Mouse (Mus musculus): ENCODE data around the gene Cntf.

The Cntf gene

DNA sequence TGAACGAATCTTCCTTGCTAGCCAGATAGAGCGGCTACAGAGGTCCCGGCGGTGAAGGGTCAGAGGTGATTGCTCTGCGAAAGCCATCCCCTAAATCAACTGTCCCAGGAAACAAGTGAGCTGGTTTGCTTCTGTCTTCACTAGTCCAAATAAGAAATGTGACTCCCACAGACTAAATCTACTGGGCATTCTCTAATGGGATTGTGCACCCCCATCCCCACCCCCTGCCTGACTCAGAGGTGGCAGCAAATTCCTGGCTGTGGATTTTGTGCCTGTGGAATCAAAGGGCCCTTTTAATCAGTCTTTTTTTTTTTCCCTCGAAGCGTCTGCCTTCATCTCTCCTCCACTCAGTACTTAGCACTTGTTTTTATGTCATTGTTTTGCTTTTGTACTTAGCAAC lies at the start of gene Cntf:
TSS of gene Cntf (minus strand) at position 325 of the 400 bp plus-strand sequence.
- DNase-seq (ENCODE audit: low spot score): no peak

GRCm38 (mm10) chr19:12813883-12814282 lies 48.5 kb upstream of the Cntf start:
- DNase-seq (ENCODE audit: low spot score): no peak

DNA sequence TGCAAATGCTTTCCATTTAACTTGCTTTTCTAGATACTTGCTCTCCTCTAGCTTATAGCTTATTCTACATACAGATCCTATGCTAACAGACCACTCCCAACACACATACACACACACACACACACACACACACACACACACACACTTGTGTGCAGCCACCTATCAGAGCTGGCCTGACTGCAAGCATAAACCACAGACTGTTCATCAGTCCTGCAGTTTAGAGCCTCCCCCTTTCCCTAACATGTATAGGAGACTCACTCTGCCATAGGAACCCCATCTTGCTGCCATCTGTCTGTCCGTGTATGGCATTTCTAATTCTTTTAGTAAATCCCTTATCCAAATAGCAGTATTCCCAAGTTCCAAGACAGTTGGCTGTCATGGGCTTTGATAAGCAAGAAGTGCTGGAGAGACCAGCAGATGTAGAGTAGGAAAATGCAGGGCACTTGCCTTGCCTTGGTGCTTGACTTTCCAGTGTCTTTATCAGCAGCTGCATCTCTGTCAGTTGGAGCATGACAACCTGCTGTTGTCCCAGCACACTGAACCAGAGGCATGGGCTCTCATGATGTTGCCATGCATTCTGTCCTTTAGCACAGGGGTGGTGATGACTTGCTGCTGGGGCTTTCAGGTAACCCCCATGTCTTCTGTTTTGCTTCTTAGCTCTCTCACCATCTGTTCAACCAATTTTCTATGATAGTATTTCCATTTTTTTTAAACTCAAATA lies 47.4 kb upstream of the Cntf start:
- DNase-seq (ENCODE audit: low spot score): no peak

DNA sequence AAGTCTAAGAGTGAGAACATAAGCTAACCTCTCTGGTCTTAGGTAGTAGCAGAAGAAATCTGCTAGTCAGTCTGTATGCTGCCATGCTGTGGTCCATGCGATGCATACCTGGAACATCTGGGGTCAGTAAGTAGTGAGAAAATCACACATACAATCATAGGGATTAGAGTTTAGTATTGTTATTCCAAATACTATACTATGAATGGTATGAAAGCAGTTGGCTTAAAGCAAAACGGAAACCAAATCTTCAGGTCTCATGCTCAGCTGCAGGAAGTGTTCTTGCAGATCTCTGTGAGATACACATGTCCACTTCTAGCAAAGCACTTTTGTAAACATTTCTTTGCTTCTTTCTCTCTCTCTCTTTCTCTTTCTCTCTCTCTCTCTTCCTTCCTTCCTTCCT lies 40.8 kb upstream of the Cntf start:
- peak; percentile 29 for DNase-seq (ENCODE audit: low spot score)

- no peak for DNase-seq (ENCODE audit: low spot score)
These were observed 40.3 kb upstream of the Cntf start for GRCm38 (mm10) chr19:12805730-12806129.

GRCm38 (mm10) chr19:12804237-12804636 lies 38.8 kb upstream of the Cntf start:
- DNase-seq (ENCODE audit: low spot score): no peak

DNA sequence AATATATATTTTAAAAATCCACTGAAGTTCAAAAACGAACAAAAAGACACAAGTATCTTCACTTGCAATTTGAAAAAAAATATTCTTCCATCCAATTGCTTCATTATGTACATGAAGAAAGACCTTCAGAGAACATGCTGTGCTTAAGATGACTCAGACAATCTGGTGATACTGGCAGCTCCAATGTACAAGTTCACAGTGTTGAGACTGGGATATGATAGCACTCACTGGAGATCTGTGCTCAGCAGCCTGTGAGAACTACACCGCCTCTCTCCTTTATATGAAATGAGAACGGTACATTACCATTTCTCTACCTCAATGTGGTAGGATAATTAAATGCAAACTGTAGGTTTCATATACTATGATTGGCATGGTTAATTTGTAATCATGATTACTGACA lies 37.4 kb upstream of the Cntf start:
- no peak for DNase-seq (ENCODE audit: low spot score)

- DNase-seq (ENCODE audit: low spot score): no peak
These were observed 35.6 kb upstream of the Cntf start for GRCm38 (mm10) chr19:12801046-12801445.

DNA sequence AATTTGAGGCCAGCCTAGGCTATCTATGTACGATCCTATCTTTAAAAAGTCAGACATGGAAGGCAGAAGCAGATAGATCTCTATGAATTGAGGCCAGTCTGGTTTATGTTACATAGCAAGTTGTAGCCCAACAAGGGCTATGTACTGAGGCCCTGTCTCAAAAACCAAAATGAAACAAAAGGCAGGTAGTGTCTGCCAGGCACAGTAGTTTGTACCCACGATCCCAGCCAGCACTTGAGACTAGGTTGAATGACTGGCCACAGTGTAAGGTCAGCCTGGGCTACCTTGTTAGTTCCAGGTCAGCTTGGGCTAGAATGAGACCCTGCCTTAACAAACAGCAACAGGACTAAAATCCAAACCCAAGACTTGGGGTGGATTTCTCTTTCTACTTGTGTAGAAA lies 35.2 kb upstream of the Cntf start:
- DNase-seq (ENCODE audit: low spot score): no peak

GRCm38 (mm10) chr19:12799081-12799480 lies 33.6 kb upstream of the Cntf start:
- DNase-seq (ENCODE audit: low spot score): no peak

DNA sequence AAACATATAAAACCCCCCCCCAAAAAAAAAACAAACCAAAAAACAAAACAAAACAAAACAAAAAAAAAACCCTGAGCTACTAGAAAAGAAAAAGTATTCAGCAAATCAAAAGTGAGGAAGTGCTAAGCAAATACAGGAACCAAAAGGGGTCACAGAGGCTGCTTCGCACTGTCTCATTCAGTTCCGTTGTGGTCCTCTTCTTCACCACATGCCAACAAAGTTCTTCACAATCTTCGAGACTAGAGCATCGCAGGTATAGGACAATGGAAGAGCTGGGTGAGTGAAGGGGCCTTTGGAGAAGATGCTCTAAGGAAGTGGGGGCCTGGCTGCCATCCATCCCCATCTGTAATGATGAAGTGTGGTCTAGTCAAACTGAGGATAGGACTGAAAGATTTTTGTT lies 33.0 kb upstream of the Cntf start:
- peak; percentile 63 for DNase-seq (ENCODE audit: low spot score)

DNA sequence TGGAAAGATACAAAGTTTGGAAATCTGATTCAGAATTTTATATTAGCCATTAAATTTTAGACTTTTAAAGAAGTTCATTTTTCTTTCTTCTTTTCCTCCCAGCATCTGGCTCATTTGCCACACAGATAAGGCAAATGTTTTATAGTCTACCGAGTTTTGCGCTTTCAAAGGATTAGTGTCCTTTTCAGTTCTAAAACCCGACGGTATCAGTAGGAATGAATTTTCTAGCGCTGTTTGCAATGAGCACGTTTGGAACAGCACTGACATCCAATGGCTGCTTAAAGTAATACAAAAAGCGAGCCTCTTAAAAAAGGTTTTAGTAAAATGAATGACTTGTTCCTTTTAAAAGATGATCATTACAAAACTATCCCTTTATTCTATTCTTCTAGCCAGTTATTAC lies 31.6 kb upstream of the Cntf start:
- peak; percentile 39 for DNase-seq (ENCODE audit: low spot score)

DNA sequence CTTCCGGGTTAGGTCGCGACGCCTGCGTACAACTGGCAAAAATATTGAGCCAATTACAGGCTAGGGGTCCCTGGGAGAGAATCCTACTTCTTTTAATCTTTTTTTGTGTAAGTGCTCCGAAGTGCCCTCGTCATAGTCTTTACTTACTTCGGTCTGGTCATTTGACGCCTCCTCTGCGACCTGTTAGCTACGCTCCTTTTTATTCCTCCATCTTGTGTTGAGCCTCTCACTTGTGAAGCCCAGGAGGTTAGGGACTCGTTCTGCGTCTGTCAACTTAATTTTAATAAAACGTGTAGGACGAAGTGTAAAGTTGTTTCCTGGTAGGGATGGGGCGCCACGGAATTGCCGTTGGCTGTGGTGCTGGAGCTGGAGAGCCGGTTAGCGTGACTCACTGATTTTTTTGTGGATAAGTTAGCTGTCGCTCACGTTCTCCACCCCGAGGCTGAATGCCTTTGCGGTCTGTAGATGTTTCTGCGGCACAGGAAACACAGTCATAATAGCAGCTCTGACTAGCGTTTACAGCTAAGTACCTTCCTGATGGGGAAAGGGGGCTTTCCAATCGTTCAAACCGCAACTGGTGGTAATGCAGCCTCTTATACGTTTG lies 31.0 kb upstream of the Cntf start:
- peak; percentile 91 for DNase-seq (ENCODE audit: low spot score)

DNA sequence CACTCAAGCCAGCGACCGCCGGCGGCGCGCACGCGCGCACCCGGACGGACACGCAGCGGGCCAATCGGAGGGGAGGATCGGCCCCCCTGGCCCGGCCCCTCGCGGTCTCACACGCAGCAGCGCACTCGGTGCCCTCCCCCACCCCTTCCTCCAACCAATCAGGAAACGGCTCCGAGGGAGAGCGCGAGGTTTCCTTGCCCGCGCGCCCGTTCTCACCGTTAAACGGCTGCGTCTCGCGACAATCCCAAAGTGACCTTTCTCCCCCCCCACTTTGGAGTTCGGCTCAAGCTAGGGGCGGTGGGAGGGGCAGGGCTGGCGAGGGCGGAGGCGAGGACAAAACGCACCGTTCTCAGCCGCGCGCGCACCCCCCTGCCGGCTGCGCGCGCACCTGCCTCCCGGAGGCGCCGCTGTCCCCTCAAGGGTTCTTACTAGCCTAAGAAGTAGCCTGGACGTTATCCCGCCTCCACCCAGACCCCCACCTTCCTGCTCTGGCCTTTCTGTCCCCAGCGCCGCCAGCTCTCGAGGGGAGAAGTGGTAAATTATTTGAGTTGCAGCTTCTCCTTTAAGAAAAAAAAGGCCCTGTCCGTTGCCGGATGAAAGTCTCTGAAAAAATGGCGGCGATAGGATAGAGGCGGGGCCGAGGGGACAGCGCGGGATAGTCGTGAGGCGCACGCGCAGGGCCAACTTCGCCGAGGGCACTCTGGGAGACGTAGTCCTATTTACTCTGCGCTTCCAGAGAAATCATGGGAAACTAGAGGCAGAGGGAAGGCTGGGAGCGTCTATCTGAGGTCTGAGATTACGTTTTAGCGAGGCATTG lies 30.3 kb upstream of the Cntf start, which contains the start of the genes Zfp91 and Lpxn:
TSS of gene Zfp91 (minus strand) at position 616 of the 817 bp plus-strand sequence.
TSS of gene Lpxn (plus strand) at position 683 of the 817 bp plus-strand sequence.
- DNase-seq (ENCODE audit: low spot score): peak; percentile 95

GRCm38 (mm10) chr19:12795110-12795509 lies 29.7 kb upstream of the Cntf start:
- DNase-seq (ENCODE audit: low spot score): no peak

DNA sequence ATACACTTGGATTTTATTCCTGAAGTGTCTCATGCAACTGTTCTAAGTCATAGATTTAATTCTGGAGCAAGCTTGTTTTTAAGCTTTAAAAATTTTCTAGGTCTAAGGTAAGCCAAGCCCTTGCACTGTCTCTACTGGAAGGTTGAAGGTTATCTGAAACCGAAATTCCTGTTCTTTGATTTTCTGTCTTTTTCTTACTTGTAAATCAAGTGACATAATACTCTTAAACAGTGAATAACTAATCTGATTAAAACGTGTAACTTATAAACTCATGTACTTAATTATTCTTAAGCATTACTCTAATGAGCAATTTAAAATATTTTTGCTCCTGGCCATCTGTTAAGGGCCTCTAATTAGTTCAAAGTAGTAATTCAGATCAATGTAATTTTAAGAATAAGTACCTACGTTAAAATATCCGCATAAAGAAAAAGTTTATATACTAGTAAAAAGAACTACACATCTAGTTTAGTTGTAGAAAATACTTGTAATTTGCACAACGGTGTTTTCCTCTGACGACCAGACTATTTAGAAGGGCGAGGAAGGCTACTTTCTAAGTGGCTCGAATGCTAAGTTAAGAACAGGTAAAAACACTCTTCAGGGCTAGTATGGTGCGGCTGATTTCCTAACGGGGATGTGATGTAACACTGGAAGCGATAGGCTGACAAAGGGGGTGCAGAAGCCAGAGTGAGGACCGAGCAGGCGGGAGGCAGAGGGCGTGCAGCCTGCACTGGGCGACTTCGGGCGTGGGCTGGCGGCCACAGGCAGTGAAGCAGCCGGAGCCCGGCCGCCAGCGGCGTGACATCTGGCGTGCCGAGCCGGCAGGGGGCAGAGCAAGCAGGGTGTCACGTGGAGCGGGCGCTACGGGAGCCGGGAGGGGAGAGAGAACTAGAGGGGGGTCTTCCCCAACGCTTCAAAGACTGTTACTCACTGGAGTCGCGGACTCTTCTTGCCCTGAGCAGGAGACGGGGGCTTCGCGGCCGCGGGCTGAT lies 28.9 kb upstream of the Cntf start:
- DNase-seq (ENCODE audit: low spot score): peak; percentile 92

GRCm38 (mm10) chr19:12792374-12792773 lies 26.9 kb upstream of the Cntf start:
- no peak for DNase-seq (ENCODE audit: low spot score)

GRCm38 (mm10) chr19:12787721-12788120 lies 22.3 kb upstream of the Cntf start:
- no peak for DNase-seq (ENCODE audit: low spot score)

- DNase-seq (ENCODE audit: low spot score): no peak
These were observed 21.5 kb upstream of the Cntf start for GRCm38 (mm10) chr19:12786803-12787395.

DNA sequence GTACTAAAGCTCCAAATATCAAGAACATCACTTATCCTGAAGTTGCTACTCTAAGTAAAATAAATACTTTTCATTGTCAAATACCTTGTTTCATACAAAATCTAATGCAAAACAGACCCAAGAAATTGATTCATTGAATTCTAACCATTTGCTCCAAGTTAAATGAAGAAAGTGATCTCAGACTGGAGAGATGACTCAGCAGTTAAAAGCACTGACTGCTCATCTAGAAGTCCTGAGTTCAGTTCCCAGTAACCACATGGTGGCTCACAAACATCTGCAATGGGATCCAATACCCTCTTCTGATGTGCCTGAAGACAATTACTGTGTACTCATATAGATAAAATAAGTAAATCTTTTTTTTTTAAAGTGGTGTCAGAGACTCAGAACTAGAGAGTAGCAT lies 15.0 kb upstream of the Cntf start:
- DNase-seq (ENCODE audit: low spot score): no peak

- no peak for DNase-seq (ENCODE audit: low spot score)
These were observed 5.5 kb upstream of the Cntf start for GRCm38 (mm10) chr19:12770888-12771287.
